Mouse (Mus musculus) lung, adult 2 months (tissue): ENCODE results near the gene Gpr137.

Source experiments
- CTCF ChIP-seq: fragments of 200-500 bp; IDR thresholded peaks from 2 replicates; pipeline ENCODE4 v1.5.1; 2011; ENCODE audit warnings: mild to moderate bottlenecking, low read length, control low read depth; ENCODE audit not compliant: insufficient read depth
- POLR2A ChIP-seq: fragments of 200-500 bp; IDR thresholded peaks from 2 replicates; pipeline ENCODE4 v1.6.1; 2011; ENCODE audit warnings: low read depth, mild to moderate bottlenecking, control low read depth, low read length, borderline replicate concordance; ENCODE audit errors: extremely low read depth

DNA sequence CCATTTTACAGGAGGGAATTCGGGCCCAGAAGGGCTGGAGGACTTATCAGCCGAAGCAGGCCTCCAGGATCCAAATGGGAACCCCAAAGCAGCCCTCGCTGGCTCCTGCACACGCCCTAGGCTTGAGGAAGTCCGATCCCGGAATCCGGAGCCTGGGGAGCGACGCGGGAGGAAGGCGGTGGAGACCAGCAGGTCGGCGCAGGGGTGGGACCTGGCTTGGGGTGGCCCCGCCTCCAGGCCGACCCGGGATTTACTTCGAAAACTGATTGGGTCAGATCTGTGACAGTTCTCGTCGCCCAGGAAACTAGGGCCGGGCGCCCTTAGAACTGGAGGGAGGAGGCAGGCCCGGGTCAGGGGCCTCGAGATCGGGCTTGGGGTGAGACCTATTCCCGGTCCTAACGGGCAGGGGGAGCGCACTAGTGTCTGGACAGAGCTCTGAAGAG lies at the start of gene Gpr137:
- TF ChIP-seq CTCF, result no peak
- peak; percentile 87 for TF ChIP-seq POLR2A
